Mouse (Mus musculus): ENCODE measurements around the gene Cpne7.

GRCm38 (mm10) chr8:123134149-123134713, 17.1 kb downstream of the Cpne7 start:
- TF ChIP-seq CTCF (IDR thresholded peaks at IDR 0.05; ENCODE audit: borderline replicate concordance, control insufficient read depth, extremely low read depth, insufficient read depth, low read length, poor library complexity) (no peak), POLR2A (IDR thresholded peaks at IDR 0.05; ENCODE audit: control insufficient read depth, extremely low read depth, insufficient read depth, low read length, poor library complexity) (no peak)

Data from thymus, adult 2 months (tissue).